Mouse (Mus musculus) kidney, postnatal 4 days (tissue): Measurements from ENCODE around the gene Lpp.

Source experiments
- DNase-seq, 2 experiments: peaks; one replicate each; pipeline ENCODE4 v3.0.0; 2021; ENCODE audit warnings: mixed read lengths in 2 of 2

The Lpp gene

DNA sequence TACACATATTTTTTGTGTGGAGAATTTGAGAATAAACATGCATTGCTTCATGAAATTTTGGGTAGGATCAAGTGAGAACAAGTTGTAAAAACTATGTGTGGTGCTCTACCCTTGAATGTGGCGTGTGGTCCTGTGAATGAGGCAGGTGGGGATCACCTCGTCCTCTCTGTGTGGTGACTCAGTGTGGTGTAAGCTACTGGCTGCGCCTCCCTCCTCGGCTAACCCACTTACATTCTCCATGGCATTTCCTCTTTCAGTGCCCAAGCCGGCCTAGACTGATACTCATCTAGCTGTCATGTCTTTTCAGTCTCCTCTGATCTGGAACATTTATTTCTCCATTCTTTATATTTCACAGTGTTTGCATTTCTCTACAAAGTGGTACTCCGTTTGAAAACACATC lies 81.5 kb downstream of the Lpp start:
- DNase-seq: no peak

DNA sequence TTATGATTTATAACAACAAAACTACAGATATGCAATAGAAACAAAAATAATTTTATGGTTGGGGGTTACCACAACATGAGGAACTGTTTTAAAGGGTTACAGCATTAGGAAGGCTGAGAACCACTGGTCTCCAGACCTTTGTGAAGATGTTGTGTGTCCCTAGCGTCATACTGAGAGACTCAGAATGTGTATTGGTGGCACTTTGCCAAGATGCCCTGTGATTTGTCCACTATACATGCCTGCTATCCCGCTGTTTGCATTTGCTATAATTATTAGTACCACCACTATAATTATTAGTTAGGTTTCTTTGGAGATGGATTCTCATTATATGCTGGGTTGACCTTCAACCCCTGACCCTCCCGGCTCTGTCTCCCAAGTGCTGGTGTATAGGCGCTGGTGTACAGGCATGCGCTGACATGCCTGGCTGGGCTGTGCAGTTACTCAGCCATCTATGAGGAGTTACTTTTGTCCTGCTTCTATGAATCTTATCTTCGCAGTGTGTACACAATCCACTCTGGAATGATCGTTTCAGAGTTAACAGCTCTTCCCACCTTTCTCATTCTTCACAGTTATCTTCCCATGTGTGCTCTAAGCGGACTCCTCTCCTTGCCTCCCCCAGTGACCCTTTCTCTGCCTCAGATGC lies 82.1 kb downstream of the Lpp start:
- DNase-seq: no peak

- no peak for DNase-seq
Measured at GRCm38 (mm10) chr16:24476911-24477401, 83.6 kb downstream of the Lpp start.

GRCm38 (mm10) chr16:24478006-24478405 lies 84.7 kb downstream of the Lpp start:
- DNase-seq: no peak

DNA sequence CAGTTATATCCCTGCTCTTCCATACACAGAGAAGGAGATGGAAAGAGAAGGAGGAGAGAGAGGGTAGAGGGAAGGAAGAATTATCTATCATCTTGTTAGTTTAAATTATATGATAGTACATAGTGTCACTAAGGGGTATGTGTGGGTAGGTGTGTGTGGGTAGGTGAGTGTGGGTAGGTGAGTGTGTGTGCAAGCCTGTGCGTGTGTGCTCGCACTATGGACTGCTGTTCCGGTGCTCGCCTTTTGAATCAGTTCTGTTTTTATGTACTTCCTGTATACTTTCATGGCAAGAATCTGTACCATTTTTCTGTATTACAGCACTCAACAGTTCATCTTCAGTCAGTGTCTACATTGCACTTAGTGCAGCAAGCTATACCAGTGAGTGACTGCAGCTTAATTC lies 85.5 kb downstream of the Lpp start:
- DNase-seq: no peak

GRCm38 (mm10) chr16:24482648-24483047 lies 89.3 kb downstream of the Lpp start:
- no peak for DNase-seq

DNA sequence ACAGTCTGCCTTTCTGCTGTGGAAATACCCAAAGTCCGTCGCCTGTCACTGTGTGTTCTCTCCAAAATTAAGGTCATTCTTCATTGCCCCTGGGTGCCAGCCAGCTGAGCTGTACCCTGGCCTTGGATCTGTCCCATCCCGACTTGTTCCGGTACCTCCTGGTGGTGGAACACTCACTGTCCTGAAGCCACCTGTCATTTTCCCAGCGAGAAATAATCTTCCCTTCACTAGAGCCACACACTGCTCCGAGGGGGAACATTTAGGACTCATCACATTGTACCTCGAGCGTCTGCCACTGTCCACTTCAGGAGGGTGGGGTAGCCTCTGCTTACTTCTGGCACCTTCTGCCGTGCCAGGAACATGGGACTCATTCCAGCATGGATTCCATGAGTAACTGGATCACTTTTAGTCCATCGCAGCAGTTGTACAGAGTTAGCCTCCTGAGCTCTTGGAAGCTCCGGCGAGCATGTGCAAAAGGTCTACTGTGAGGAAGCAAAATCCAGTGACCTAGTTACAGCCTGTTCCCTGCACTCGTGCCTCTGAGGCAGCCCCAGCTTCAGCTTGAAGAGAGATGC lies 90.3 kb downstream of the Lpp start:
- DNase-seq: no peak

DNA sequence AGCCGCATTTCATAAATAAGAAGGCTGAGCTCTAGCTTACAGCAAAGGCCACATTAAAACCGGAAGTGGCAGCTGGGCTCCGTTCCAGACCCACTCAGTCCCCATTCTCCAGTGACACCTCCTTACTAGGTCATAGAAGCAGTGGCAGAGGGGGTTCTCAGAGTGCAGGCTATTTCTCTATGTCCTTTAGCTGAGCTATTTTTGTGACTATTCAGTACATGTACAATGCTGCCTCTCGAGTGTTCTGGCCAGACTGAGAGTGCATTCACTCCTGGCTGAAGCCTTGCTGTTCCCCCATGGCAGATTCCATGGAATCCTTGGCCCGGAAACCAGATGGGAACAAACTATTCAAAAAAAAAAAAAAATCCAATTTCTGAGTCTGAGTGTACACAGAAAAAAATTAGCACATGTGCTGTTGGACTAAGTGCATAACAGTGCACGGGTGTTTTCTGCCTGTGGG lies 94.5 kb downstream of the Lpp start:
- DNase-seq: peak; percentile 63 to 70

DNA sequence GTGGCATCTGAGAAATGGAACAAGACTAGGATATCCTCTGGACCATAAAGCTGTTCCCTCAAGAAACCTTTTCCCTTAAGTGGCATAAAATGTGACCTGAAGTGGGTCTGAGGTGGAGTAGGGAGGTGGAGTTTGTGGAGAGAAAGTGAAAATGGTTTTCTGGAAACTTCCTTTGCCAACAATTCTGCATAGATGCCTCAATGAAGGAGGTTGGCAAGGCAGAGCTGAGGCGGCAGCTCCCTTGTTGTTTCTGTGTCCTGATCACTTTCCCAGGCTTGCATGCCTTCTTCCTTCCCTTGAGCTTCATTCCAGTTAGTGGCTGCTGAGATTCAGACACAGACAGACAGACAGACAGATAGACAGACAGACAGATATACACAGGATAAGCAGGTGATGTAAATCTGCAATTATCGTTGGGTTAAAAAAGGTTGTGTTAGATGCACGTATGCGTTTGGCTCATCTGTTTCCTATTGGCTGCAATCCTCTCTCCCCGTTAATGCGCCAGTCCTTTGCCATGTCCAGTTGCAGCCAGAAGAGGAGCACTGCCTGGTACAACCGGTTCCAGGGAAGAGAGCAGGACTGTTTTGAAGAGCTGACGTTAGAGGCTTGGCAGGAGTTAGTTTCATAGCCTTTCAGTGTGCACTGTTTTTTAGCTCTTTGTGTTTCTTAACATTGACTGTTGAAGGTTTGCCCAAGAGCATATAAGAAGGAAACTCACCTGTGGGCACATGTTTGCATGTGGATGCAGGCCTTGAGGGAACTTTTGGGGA lies 96.4 kb downstream of the Lpp start:
- DNase-seq: no peak

- peak; percentile 31 to 49 for DNase-seq
Measured at GRCm38 (mm10) chr16:24490751-24491485, 97.6 kb downstream of the Lpp start.

DNA sequence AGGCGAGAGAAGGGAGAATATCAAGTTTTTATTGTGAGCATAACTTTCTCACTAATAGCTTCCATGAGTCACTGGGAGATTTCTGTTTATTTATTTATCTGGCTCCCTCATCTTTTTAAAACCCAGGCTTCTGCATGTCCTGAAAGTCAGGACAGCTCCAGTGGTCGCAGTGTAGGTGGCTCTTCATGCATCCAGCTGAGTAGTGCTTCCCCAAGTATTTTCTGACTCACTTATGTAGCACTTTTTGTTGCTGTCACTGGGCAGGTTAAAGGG lies 98.1 kb downstream of the Lpp start:
- no peak for DNase-seq

DNA sequence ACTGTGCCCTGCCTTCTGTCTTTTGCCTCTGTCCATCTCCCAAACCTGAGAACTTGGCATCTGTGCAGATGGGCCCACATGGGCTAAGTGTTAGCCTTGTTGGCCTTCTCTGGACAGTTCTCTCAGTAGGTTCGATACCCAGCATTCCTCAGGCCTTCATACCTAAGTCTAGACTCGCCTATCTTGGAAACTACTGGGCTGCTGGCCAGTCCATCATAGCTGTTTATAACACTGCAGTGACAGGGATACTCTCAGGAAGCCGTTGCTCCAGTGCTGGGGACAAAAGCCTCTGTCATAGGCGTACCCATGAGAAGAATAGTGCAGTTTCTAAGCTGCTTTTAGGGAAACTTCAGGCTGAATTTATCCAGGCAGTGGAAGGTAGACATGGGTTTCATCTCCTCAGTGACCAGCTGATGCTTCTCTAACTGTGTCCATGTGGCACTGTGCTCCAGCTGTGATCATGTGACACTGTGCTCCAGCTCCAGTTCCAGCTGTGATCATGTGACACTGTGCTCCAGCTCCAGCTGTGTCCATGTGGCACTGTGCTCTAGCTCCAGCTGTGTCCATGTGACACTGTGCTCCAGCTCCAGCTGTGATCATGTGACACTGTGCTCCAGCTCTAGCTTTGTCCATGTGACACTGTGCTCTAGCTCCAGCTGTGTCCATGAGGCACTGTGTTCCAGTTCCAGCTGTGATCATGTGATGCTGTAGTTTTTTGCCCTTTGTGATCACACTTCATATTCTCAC lies 99.1 kb downstream of the Lpp start:
- DNase-seq: no peak

GRCm38 (mm10) chr16:24494531-24494930 lies 101.2 kb downstream of the Lpp start:
- DNase-seq: no peak

- DNase-seq: no peak
Measured at GRCm38 (mm10) chr16:24495461-24495860, 102.2 kb downstream of the Lpp start.

- no peak for DNase-seq
Measured at GRCm38 (mm10) chr16:24496635-24497034, 103.3 kb downstream of the Lpp start.

DNA sequence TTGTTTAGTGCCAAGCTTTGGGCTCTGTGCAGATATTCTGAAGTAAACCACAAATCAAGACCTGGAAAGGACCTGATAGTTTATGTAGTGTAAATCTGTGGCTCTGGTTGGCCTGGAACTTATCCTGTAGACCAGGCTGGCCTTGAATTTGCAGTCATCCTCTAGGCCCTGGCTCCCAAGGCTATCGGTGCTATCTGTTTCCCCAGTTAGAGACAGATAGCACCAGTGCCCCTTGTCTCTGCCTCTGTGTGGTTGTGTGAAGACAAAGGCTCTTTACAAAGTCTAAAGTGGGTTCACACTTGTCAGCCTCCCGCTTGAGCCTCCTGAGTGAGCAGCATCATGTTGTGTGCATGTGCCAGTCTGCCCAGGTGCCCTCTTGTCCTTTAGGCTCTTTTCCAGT lies 104.1 kb downstream of the Lpp start:
- no peak for DNase-seq

GRCm38 (mm10) chr16:24498103-24498659 lies 104.9 kb downstream of the Lpp start:
- DNase-seq: no peak

DNA sequence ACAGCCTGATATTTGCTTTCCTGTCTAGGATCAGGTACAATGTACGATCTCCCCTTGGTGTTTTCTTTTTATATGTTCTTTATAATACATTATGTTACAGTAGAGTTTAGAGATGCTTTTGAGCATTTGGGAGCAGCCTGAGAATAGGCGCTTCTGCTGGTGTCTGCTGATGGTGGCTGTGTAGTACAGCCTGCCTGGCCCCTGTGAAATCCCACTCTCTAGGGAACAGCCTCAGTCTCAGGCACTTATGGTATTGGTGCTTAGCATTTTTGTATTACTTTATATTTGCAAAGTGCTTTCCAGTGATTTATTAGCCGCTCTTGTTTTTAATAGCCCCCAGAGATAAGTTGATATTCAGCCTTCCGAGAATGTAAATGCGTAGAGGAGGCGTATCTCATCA lies 107.9 kb downstream of the Lpp start:
- DNase-seq: no peak

GRCm38 (mm10) chr16:24501628-24502294 lies 108.5 kb downstream of the Lpp start:
- peak in 1 of 2 experiments; percentile 19 for DNase-seq

GRCm38 (mm10) chr16:24502295-24502823 lies 109.1 kb downstream of the Lpp start:
- DNase-seq: no peak

- DNase-seq: no peak
Measured at GRCm38 (mm10) chr16:24504838-24505605, 111.7 kb downstream of the Lpp start.
